Mouse (Mus musculus): ENCODE results near the gene Pkn2.

DNA sequence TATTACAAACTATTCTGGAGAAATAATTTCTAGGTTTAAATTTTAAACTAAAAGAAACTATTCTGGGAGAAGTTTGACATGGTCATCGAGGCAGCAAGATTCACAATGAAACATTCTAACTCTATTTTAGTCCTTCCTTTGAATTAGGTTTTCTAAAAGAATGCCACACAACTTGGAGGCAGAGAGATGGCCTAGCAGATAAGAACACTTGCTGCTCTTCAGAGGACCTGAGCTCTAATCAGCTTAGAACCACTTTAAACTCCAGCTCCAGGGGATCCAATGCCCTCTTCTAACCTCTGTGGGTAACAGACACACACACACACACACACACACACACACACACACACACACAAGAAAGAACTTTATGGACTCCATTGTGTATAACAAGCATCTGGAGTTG is 31.5 kb upstream of the Pkn2 start:
- TF ChIP-seq CTCF (conservative IDR thresholded peaks at IDR 0.05; ENCODE audit: insufficient read depth, insufficient read length, low read depth, low read length), result no peak
- no peak for TF ChIP-seq POLR2A (IDR thresholded peaks at IDR 0.05; ENCODE audit: low read depth, low read length)
